Mouse (Mus musculus): ENCODE measurements around the gene Dusp12. TPM values are rescaled to one million over a fixed set of nuclear protein-coding genes. Genes with fewer than 3 reads are reported as not detected.
A peak's percentile ranks its signal among the peaks of the same experiment; 100 is the strongest.

Gene Dusp12
- polyA plus RNA-seq, 1 experiment from 2014 or later, result 43.7 TPM

DNA sequence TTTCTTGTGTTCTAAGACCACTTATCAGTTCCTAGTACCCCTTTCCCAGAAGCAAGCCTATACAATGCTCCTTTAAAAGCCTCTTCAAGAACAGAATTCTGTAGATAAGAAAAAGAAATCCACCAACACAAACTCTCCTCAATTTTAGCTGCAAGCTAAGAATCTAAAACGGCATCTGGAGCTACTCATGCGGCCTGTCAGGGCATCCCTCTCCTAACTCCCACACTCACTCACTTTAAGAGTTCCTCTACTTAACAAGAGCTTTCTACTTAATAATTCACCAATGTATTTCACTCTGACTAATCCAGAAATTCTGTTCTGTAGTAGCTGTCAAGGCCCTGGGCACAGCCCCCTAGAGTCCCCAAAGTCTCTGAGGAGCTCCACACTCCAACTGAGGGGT, 6.3 kb upstream of the Dusp12 start:
- DNase-seq (ENCODE audit: low spot score), result no peak
- Histone ChIP-seq H3K4me1 (peaks cover 9% of the 10 kb centered on the region), H3K4me3 (no peak overlapping the region), H3K36me3 (no peaks in the 10 kb centered on the region), H3K27ac (no peak overlapping the region), H3K27me3 (ENCODE audit: low read depth, poor library complexity, severe bottlenecking) (no peaks in the 10 kb centered on the region), H3K9me3 (replicated peaks) (no peaks in the 10 kb centered on the region)
- 72% methylated on average over 2 of the region's 2 CpGs for WGBS

DNA sequence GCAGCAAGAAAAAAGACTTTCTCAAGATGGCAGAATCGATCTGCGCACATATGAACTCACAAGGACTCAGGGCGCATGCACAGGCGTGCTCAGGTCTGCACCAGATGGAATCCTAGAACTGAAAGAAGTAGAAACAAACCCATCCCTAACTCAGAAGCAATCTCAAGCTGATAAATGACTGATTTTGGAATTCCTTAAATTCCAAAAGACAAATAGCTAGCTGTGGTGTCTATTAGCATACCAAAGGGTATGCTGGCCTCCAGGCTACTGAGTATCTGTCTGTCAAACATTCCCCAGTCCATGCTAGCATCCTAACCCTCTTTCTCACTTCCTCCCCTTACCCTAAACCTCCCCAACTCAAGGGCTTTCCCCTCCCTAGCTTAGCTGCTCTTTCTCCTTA, 4.0 kb upstream of the Dusp12 start:
- H3K36me3 ChIP-seq, result no peaks in the 10 kb centered on the region
- no peak overlapping the region for H3K4me3 ChIP-seq
- no peaks in the 10 kb centered on the region for H3K9me3 ChIP-seq (replicated peaks)
- peaks cover 25% of the 10 kb centered on the region for H3K4me1 ChIP-seq
- no peaks in the 10 kb centered on the region for H3K27me3 ChIP-seq (ENCODE audit: low read depth, poor library complexity, severe bottlenecking)
- DNase-seq (ENCODE audit: low spot score), result no peak
- no peak overlapping the region for H3K27ac ChIP-seq
- WGBS, result 73% methylated on average over 4 of the region's 4 CpGs

DNA sequence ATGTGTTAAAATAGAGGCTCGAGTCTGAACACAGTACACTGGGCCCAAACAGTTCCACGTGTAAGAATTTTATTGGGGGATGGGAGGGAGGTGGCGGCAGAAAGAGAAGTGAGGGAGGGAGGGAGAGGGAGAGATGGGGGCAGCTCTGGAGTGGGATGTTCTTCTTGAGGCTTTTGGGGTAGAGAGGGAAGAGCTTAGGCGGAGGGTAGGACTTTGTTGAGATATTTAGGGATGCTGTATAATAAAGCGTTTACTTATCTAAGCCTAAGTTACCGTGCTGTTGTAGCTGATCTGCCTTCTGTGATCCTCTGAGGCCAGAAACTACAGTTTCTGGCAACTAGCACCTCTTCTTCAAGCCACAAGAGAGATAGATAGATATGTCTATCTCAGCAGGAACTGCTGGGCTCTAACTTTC, 711 bp upstream of the Dusp12 start:
- Histone ChIP-seq H3K4me1 (peaks cover 30% of the 10 kb centered on the region), H3K27ac (no peak overlapping the region), H3K4me3 (peak overlapping the region; percentile 98; the same call in 1 of the 2 replicates), H3K9me3 (replicated peaks) (no peaks in the 10 kb centered on the region), H3K27me3 (ENCODE audit: low read depth, poor library complexity, severe bottlenecking) (no peaks in the 10 kb centered on the region), H3K36me3 (peaks cover 11% of the 10 kb centered on the region)
- 32% methylated on average over 6 of the region's 6 CpGs for WGBS
- DNase-seq (ENCODE audit: low spot score), result no peak

DNA sequence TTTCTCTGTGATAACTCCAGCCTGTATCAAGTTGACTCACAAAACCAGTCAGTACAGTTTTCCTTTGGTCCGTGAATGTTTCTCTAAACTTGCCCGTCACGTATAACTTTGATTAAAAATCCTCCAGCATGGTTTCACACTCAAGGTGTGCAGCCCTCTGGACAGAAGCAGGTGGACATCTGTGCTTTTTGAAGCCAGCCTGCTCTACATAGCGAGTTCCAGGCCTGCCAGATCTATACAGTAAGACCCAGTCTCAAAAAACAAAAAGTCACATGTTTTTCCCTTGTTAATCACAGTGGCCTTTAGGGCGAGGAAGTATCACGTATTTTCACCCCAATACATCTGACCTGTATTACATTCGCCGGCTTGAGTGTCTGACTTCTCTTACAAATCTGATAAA, 950 bp downstream of the Dusp12 start:
- Histone ChIP-seq H3K4me1 (peaks cover 30% of the 10 kb centered on the region), H3K27ac (peak overlapping the region; percentile 92; the same call in 1 of the 2 replicates), H3K9me3 (replicated peaks) (no peaks in the 10 kb centered on the region), H3K27me3 (ENCODE audit: low read depth, poor library complexity, severe bottlenecking) (no peaks in the 10 kb centered on the region), H3K36me3 (peaks cover 28% of the 10 kb centered on the region), H3K4me3 (peak overlapping the region; percentile 98)
- no peak for DNase-seq (ENCODE audit: low spot score)
- 33% methylated on average over 8 of the region's 8 CpGs for WGBS

DNA sequence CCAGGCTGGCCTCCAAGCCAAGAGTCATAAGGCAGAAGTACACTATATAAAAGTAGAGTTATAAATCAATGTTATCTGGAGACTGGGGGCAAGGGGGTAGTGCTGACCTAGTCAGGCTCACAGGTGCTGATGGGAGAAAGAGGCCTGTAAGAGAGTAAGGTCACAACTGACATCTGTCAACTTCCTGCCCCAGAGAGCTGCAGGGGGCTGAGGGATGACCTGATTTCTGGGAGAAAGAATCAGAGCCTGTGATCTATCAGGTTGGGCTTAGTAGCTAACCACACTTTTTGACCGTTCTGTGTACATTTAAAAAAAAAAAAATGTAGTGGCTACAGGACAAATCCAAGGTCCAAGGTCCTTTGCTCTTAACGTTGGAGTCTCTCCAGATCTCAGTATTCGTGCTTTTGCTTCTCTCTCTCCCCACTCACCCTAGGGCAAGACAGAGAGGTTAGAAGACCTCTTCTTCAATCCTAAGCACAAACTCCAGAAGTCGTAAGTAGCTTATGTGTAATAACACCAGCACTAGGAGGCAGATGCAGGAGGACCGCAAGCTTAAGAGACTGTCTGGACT, 2.3 kb downstream of the Dusp12 start:
- Histone ChIP-seq H3K9me3 (replicated peaks) (no peaks in the 10 kb centered on the region), H3K27ac (no peak overlapping the region), H3K4me1 (peaks cover 30% of the 10 kb centered on the region), H3K36me3 (peaks cover 40% of the 10 kb centered on the region), H3K4me3 (no peak overlapping the region), H3K27me3 (ENCODE audit: low read depth, poor library complexity, severe bottlenecking) (no peaks in the 10 kb centered on the region)
- 84% methylated on average over 5 of the region's 5 CpGs for WGBS
- no peak for DNase-seq (ENCODE audit: low spot score)

DNA sequence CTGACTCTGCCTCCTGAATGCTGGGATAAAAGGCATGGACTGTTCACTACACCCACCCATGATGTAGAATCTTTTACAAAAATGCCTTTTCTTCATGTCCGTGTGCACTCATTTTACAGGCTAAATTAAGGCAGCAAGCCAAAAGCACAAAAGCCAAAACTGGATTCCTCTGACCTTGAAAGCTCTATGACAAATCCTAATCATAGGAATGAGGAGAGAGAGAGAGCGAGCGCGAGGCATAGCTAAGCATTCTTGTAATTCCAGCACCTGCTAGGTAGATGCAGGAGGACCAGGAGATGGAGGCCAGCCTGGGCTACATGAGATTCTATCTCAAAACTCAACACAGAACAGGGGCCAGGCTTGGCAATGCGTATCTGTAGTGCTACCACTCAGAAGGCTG, 8.4 kb downstream of the Dusp12 start:
- DNase-seq (ENCODE audit: low spot score), result no peak
- no peak overlapping the region for H3K4me3 ChIP-seq
- H3K27ac ChIP-seq, result no peak overlapping the region
- H3K36me3 ChIP-seq, result peaks cover 92% of the 10 kb centered on the region
- H3K27me3 ChIP-seq (ENCODE audit: low read depth, poor library complexity, severe bottlenecking), result no peaks in the 10 kb centered on the region
- H3K4me1 ChIP-seq, result no peaks in the 10 kb centered on the region
- 98% methylated on average over 5 of the region's 5 CpGs for WGBS
- H3K9me3 ChIP-seq (replicated peaks), result no peaks in the 10 kb centered on the region

DNA sequence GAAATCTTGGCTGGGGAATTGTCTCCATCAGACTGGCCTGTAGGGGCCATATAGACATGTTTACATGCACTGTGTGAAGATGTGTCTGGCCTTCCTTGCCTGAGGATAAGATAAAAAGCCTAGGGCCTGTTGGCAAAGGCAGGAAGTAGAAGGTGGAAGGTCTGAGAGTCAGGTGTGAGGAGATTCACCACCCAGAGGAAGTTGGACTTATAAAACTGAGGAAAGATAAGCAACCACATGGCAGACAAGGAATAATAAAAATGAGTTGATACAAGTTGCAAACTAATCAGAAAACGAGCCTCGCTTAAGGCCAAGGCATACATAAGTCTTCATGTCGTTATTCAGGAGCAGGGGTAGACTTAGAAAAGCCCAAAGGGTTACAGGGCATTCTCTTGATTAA, 9.7 kb downstream of the Dusp12 start:
- no peak overlapping the region for H3K4me3 ChIP-seq
- H3K27ac ChIP-seq, result no peak overlapping the region
- H3K4me1 ChIP-seq, result no peaks in the 10 kb centered on the region
- H3K36me3 ChIP-seq, result peaks cover 88% of the 10 kb centered on the region
- no peaks in the 10 kb centered on the region for H3K27me3 ChIP-seq (ENCODE audit: low read depth, poor library complexity, severe bottlenecking)
- WGBS, result 79% methylated on average over 3 of the region's 3 CpGs
- H3K9me3 ChIP-seq (replicated peaks), result no peaks in the 10 kb centered on the region
- no peak for DNase-seq (ENCODE audit: low spot score)

DNA sequence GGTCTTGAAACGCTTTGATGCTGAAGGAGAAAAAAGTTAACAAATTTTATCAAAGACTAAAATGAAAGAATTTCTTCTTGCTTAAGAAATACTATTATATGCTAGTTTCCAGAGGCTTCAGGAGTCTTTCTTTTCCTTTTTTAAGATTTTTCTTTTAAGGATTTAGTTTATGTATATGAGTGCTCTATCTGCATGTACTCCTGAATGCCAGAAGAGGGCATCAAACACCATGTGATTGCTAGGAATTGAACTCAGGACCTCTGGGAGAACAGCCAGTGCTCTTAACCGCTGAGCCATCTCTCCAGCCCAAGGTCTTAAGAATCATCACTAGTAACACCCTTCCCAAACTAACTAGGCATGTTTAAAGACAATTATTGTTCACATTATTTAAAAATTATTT, 13.4 kb downstream of the Dusp12 start:
- H3K4me1 ChIP-seq, result peaks cover 3% of the 10 kb centered on the region
- 95% methylated on average over 2 of the region's 2 CpGs for WGBS
- no peak overlapping the region for H3K27ac ChIP-seq
- no peak overlapping the region for H3K4me3 ChIP-seq
- H3K27me3 ChIP-seq (ENCODE audit: low read depth, poor library complexity, severe bottlenecking), result no peaks in the 10 kb centered on the region
- no peak for DNase-seq (ENCODE audit: low spot score)
- no peaks in the 10 kb centered on the region for H3K9me3 ChIP-seq (replicated peaks)
- H3K36me3 ChIP-seq, result peaks cover 55% of the 10 kb centered on the region

DNA sequence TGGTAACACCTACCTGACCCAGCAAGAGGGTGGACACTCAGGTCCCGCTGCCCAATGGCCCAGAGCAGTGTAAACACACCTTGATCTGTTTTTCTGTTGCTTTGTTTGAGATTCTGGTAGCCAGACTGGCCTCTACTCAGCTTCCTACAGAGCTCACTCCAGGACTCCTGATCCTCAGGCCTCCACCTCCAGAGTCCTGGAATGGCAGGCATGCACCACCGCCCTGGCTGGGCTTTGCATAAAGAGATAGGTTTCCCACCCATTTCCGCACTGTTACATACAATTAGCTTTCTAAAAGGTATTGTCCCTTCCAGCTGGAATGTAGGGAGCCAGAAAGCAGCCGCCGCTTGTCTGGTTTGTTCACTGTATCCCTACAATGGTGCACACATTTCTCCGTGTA, 13.9 kb downstream of the Dusp12 start:
- 92% methylated on average over 6 of the region's 6 CpGs for WGBS
- Histone ChIP-seq H3K9me3 (replicated peaks) (no peaks in the 10 kb centered on the region), H3K4me3 (no peak overlapping the region), H3K27me3 (ENCODE audit: low read depth, poor library complexity, severe bottlenecking) (no peaks in the 10 kb centered on the region), H3K36me3 (peaks cover 49% of the 10 kb centered on the region), H3K27ac (no peak overlapping the region), H3K4me1 (peaks cover 8% of the 10 kb centered on the region)
- no peak for DNase-seq (ENCODE audit: low spot score)

DNA sequence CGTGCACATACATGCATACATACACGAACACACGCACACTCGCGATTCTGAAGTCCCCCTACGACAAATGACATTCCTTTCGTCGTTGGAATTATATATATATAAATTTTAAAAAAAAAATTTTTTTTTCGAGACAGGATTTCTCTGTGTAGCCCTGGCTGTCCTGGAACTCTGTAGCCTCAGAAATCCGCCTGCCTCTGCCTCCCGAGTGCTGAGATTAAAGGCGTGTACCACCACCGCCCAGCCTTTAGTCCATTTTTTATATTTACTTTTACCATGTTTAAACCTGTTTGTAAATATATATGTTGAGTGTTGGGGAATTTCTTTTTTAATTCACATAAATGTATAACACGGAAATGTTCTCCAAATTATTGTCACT, 16.4 kb downstream of the Dusp12 start:
- peaks cover 8% of the 10 kb centered on the region for H3K4me1 ChIP-seq
- peak overlapping the region; percentile 86 for H3K4me3 ChIP-seq
- no peak for DNase-seq (ENCODE audit: low spot score)
- no peaks in the 10 kb centered on the region for H3K27me3 ChIP-seq (ENCODE audit: low read depth, poor library complexity, severe bottlenecking)
- WGBS, result 21% methylated on average over 14 of the region's 14 CpGs
- H3K9me3 ChIP-seq (replicated peaks), result no peaks in the 10 kb centered on the region
- peaks cover 24% of the 10 kb centered on the region for H3K36me3 ChIP-seq
- H3K27ac ChIP-seq, result peak overlapping the region; percentile 79

DNA sequence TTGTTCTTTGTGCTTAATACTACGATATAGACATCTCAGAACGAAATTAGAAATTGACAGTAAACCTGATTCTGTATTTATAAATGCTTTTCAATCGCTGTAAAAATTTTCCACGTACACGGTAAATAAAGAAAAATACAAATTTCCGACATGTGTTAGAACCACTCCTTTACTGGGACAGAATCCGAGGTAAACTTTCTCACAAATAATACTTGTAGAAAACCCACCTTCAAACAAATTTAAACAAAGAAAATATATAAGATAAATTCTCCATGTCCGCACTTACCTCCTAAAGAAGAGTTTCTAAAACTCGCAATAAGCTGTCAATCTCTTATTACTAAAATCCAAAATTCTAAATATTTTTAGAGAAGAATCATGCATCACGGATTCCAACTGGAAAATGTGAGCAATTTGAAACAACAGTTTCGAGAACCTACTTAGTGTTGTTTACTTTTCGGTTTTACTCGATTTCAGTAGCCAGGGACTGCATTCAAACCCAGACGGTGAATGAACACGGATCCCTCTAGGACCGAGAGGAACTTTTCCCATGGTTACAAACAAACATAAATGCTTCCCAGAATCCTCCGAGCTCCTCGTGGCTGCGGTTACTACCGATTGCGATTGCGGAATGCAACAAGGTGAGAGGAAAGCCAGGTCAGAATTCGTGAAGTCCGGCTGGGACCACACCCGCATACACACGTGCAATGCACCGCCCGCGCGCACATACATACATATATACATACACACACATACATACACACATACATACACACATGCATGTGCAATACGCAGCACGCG, 17.0 kb downstream of the Dusp12 start:
- peak; percentile 83 for DNase-seq (ENCODE audit: low spot score)
- peak overlapping the region; percentile 86 for H3K4me3 ChIP-seq
- H3K9me3 ChIP-seq (replicated peaks), result no peaks in the 10 kb centered on the region
- H3K4me1 ChIP-seq, result peaks cover 8% of the 10 kb centered on the region
- peaks cover 19% of the 10 kb centered on the region for H3K36me3 ChIP-seq
- H3K27me3 ChIP-seq (ENCODE audit: low read depth, poor library complexity, severe bottlenecking), result no peaks in the 10 kb centered on the region
- H3K27ac ChIP-seq, result peak overlapping the region; percentile 79
- WGBS, result under 1% methylated on average over 33 of the region's 33 CpGs

DNA sequence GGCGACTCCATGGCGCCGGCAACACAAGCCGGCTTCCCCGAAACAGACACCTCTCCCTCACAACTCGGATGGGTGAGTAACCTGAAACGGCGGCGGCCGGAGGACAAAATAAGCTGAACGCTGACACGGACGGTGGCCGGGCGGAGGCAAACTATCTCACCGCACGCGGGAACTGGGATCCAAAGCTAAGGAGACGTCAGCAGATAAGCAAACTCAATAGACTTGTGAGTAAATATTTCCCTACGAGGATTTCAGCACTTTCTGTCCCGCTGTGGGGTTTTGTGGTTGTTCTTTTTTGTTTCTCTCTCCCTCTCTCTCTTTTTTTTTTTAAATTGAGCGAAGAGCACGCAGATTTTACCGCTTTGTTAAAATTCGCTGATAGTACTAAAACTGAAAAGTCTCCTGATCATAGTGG, 17.6 kb downstream of the Dusp12 start, which contains the start of gene Atf6:
Atf6 (minus strand) TSS at position 81 of the 415 bp plus-strand sequence.
- peak within 1 kb of the TSS; percentile 86 for H3K4me3 ChIP-seq
- no peaks in the 10 kb centered on the region for H3K27me3 ChIP-seq (ENCODE audit: low read depth, poor library complexity, severe bottlenecking)
- DNase-seq (ENCODE audit: low spot score), result peak; percentile 96
- peaks cover 8% of the 10 kb centered on the region for H3K4me1 ChIP-seq
- H3K36me3 ChIP-seq, result peaks cover 16% of the 10 kb centered on the region
- under 1% methylated on average over 25 of the region's 25 CpGs for WGBS
- no peaks in the 10 kb centered on the region for H3K9me3 ChIP-seq (replicated peaks)
- H3K27ac ChIP-seq, result peak within 1 kb of the TSS; percentile 79

DNA sequence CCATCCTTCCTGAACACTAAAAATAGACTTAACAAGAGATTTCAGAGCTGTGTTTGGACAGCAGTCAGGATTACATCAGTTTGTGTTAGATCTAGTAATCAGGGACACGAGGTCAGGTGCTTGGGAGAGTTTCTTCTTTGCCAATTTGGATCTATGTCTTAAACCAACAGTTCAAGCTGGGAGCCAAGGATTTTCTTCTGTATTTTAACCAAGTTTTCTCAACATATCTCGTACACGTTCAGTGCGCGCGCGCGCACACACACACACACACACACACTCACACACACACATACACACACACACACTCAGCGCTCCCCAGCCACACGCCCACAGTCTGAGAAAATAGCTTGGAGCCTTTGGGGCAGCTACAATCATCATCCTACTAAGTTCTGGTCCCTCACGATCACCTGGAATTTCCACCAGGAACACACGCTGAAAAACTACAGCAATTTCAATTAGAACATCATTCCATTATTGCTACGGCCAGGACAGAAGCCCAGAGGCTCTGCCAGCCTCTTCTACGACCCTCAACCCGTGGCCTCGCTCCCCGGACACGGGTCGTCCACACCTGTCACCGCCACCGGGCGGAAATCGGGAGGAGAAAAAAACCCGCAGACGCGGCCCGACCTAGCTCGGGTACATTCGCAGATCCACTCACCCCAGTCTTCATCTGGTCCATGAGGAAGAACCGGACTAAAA, 18.2 kb downstream of the Dusp12 start:
- peak; percentile 37 for DNase-seq (ENCODE audit: low spot score)

More for the DNA sequence above, 18.2 kb downstream of the Dusp12 start:
- Histone ChIP-seq H3K4me3 (peak overlapping the region; percentile 86), H3K36me3 (peaks cover 11% of the 10 kb centered on the region), H3K4me1 (peaks cover 8% of the 10 kb centered on the region), H3K27ac (peak overlapping the region; percentile 79), H3K27me3 (ENCODE audit: low read depth, poor library complexity, severe bottlenecking) (no peaks in the 10 kb centered on the region), H3K9me3 (replicated peaks) (no peaks in the 10 kb centered on the region)
- WGBS, result 3% methylated on average over 30 of the region's 30 CpGs

Measured in limb, embryonic 10.5 days (tissue).